Mouse (Mus musculus): Measurements from ENCODE around the gene Zbtb40. TPM values are rescaled to one million over a fixed set of nuclear protein-coding genes. Genes with fewer than 3 reads are reported as not detected.

The Zbtb40 gene
- polyA plus RNA-seq, 1 experiment from 2014 or later = 5.3 TPM

DNA sequence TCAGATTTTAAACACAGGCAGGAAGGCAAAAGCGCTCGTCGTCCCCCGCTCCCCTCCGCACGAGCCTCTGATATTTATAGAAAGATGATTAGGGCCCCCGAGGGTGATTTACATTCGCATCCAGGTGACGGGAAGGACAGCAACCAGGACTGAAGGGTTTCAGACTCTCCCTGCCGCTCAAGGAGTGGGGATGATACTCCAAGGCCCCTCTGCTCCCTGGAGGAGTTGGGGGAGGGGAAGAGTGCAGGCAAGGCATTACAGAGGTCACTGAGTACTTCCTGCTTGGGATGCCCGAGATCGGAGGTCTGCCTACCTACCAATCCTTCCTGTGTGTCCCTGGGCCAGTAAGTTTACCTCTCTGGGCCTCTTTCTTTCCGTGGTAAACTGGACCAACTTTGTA, 105.4 kb downstream of the Zbtb40 start:
- WGBS = 34% methylated on average over 13 of the region's 13 CpGs
- Histone ChIP-seq H3K4me3 (ENCODE audit: low read depth, low read length) (no peak overlapping the region), H3K4me1 (ENCODE audit: control insufficient read depth, insufficient read depth, low read length) (0 out of 2 replicates have a peak, but pooled peaks cover 4% of the 10 kb centered on the region), H3K27me3 (ENCODE audit: control insufficient read depth, insufficient read depth, low read length) (no peaks in the 10 kb centered on the region), H3K9ac (ENCODE audit: low read length) (no peak overlapping the region), H3K4me2 (ENCODE audit: low read depth) (no peak overlapping the region), H3K36me3 (ENCODE audit: control insufficient read depth, insufficient read depth, low read length) (no peaks in the 10 kb centered on the region), H3K27ac (ENCODE audit: low read depth, low read length) (no peak overlapping the region), H3K9me3 (ENCODE audit: control insufficient read depth, low read length) (no peaks in the 10 kb centered on the region)
- DNase-seq (ENCODE audit: low spot score) (no peak), ATAC-seq (ENCODE audit: insufficient read depth, low FRiP score, low TSS enrichment) (no peak)

DNA sequence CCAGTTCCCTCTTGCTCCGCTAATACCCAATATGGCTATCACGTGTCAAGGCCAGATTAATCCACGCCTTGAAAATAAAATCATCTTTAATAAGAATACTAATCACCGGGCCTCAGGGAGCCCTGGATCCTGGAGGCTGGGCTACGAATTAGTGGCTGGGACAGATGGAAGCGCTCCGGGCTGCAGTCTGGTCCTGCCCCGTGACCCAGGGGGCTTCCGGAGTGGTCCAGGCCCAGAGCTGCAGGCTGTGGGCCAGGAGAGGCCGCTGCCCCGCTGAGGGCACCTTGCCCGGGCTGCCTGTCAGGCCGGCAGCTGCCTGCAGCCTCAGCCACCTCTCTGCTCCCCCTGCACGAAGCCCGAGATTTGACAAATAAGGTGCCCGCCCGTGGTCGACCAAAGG, 105.8 kb downstream of the Zbtb40 start:
- H3K36me3 ChIP-seq (ENCODE audit: control insufficient read depth, insufficient read depth, low read length) = no peaks in the 10 kb centered on the region
- ATAC-seq (ENCODE audit: insufficient read depth, low FRiP score, low TSS enrichment) (no peak), DNase-seq (ENCODE audit: low spot score) (no peak)
- no peaks in the 10 kb centered on the region for H3K9me3 ChIP-seq (ENCODE audit: control insufficient read depth, low read length)
- H3K4me2 ChIP-seq (ENCODE audit: low read depth) = no peak overlapping the region
- no peaks in the 10 kb centered on the region for H3K27me3 ChIP-seq (ENCODE audit: control insufficient read depth, insufficient read depth, low read length)
- H3K4me3 ChIP-seq (ENCODE audit: low read depth, low read length) = no peak overlapping the region
- WGBS = 37% methylated on average over 18 of the region's 18 CpGs
- no peak overlapping the region; the same call in 1 of the 2 replicates for H3K9ac ChIP-seq (ENCODE audit: low read length)
- 0 out of 2 replicates have a peak, but pooled peaks cover 4% of the 10 kb centered on the region for H3K4me1 ChIP-seq (ENCODE audit: control insufficient read depth, insufficient read depth, low read length)
- no peak overlapping the region for H3K27ac ChIP-seq (ENCODE audit: low read depth, low read length)

DNA sequence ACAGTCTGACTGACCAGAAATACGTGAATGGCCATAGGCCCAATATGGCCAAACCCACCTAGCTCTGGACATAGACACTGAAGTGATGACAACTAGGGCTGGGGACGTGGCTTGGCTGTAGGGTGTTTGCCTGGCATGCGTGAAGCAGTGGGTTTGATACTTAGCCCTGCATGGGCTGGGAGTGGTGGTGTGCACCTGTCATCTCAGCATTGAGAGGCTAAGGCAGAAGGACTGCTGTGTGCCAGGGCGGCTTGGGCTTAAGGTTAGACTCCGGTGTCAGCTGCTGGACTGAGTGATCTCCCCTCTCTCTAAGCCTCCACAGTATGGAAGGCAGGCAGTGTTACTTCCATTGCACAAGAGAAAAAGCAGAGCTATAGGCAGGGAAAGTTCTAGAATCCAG, 110.7 kb downstream of the Zbtb40 start:
- Histone ChIP-seq H3K9ac (ENCODE audit: low read length) (no peak overlapping the region), H3K9me3 (ENCODE audit: control insufficient read depth, low read length) (no peaks in the 10 kb centered on the region), H3K4me3 (ENCODE audit: low read depth, low read length) (no peak overlapping the region), H3K27ac (ENCODE audit: low read depth, low read length) (no peak overlapping the region), H3K4me2 (ENCODE audit: low read depth) (no peak overlapping the region), H3K27me3 (ENCODE audit: control insufficient read depth, insufficient read depth, low read length) (no peaks in the 10 kb centered on the region), H3K4me1 (ENCODE audit: control insufficient read depth, insufficient read depth, low read length) (0 out of 2 replicates have a peak, but pooled peaks cover 4% of the 10 kb centered on the region), H3K36me3 (ENCODE audit: control insufficient read depth, insufficient read depth, low read length) (no peaks in the 10 kb centered on the region)
- 91% methylated on average over 5 of the region's 5 CpGs for WGBS
- DNase-seq (ENCODE audit: low spot score) = no peak
- ATAC-seq (ENCODE audit: insufficient read depth, low FRiP score, low TSS enrichment) = no peak

DNA sequence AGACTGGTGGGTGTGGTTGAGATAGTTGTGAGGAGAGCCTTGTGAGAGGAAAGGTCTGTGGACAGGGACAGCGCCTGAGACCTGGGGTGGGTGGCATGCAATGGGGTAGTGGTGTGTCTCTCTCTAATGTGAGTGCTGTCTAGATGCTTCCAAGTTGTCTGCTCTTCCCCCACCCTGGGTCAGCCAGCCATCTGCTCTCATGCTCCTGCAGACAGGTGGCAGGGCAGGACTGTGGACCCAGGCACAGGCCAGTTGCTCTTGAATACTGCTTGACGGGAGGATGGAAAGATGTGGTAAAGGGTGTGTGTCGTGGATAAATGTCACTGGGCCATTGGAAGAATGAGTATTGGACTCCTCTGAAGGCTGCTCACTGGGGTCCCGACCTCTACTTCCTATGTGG, 111.3 kb downstream of the Zbtb40 start:
- Histone ChIP-seq H3K36me3 (ENCODE audit: control insufficient read depth, insufficient read depth, low read length) (no peaks in the 10 kb centered on the region), H3K27me3 (ENCODE audit: control insufficient read depth, insufficient read depth, low read length) (no peaks in the 10 kb centered on the region), H3K4me1 (ENCODE audit: control insufficient read depth, insufficient read depth, low read length) (no peaks in the 10 kb centered on the region), H3K4me3 (ENCODE audit: low read depth, low read length) (no peak overlapping the region), H3K9me3 (ENCODE audit: control insufficient read depth, low read length) (no peaks in the 10 kb centered on the region), H3K9ac (ENCODE audit: low read length) (no peak overlapping the region), H3K4me2 (ENCODE audit: low read depth) (no peak overlapping the region), H3K27ac (ENCODE audit: low read depth, low read length) (no peak overlapping the region)
- 76% methylated on average over 4 of the region's 4 CpGs for WGBS
- no peak for ATAC-seq (ENCODE audit: insufficient read depth, low FRiP score, low TSS enrichment)
- no peak for DNase-seq (ENCODE audit: low spot score)

DNA sequence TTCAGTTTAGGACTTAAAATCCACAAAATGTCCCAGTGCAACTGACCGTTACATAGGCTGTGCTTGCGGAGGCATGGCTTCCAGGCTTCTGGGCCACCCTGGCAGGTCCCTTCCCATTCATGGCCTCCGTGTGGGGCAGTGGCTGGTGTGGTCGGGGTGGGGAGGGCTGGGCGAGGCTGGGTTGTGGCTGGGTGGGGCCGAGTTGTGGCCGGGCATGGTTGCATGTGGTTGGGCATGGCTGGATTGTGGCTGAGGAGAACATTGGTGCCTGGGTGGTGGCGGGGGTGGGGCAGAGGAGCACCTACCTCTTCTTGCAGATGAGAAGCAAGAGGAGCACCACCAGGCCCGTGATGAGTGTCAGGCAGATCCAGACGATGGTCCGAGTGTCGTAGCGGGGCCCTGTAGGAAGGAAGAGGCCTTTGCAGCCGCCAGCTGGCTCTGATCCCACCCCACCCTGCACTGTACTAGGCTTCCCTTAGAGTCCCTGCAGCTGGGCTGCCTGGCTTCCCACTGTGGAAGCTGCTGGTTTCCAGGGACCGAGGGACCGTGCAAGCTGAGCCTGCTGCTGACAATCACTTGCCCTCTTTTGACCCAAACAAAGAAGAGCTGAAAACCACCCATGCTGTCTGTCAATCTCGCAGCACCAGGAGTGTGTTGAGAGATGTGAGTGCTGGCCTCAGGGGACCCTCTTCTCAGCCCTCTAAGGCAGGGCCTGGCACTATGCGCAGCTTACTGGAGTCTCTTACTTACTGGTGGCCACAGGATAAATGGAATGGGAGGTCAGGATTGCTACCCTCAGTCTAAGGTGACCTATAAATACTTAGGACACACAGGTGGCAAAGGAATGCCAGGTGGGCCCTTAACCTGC, 113.6 kb downstream of the Zbtb40 start:
- H3K4me2 ChIP-seq (ENCODE audit: low read depth) = no peak overlapping the region
- no peaks in the 10 kb centered on the region for H3K9me3 ChIP-seq (ENCODE audit: control insufficient read depth, low read length)
- no peak overlapping the region for H3K9ac ChIP-seq (ENCODE audit: low read length)
- H3K4me3 ChIP-seq (ENCODE audit: low read depth, low read length) = no peak overlapping the region
- ATAC-seq (ENCODE audit: insufficient read depth, low FRiP score, low TSS enrichment) (no peak), DNase-seq (ENCODE audit: low spot score) (no peak)
- H3K27me3 ChIP-seq (ENCODE audit: control insufficient read depth, insufficient read depth, low read length) = no peaks in the 10 kb centered on the region
- no peak overlapping the region for H3K27ac ChIP-seq (ENCODE audit: low read depth, low read length)
- 60% methylated on average over 17 of the region's 18 CpGs for WGBS
- H3K36me3 ChIP-seq (ENCODE audit: control insufficient read depth, insufficient read depth, low read length) = no peaks in the 10 kb centered on the region
- H3K4me1 ChIP-seq (ENCODE audit: control insufficient read depth, insufficient read depth, low read length) = no peaks in the 10 kb centered on the region

DNA sequence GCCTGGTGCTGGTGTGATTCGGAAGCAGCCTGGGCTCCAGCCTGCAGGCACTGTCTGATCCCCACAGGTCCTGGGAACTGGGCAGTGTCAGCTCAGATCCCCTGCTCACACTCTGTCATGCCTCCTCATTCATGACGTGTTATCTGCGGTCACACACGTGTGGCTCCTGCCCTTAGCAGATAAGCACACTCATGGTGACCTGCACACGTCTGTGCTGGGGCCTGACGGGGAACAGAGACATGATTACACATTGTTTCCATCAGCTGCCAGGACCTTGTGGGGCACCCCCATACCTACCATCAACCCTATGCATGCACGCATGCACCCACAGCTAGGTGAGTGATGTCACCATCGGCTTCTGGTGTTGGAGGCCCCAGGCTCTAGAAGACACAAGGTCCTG, 118.1 kb downstream of the Zbtb40 start:
- no peak overlapping the region for H3K4me2 ChIP-seq (ENCODE audit: low read depth)
- ATAC-seq (ENCODE audit: insufficient read depth, low FRiP score, low TSS enrichment) (no peak), DNase-seq (ENCODE audit: low spot score) (no peak)
- H3K9ac ChIP-seq (ENCODE audit: low read length) = no peak overlapping the region
- H3K27me3 ChIP-seq (ENCODE audit: control insufficient read depth, insufficient read depth, low read length) = no peaks in the 10 kb centered on the region; the same call in 1 of the 2 replicates
- H3K9me3 ChIP-seq (ENCODE audit: control insufficient read depth, low read length) = no peaks in the 10 kb centered on the region
- no peaks in the 10 kb centered on the region for H3K4me1 ChIP-seq (ENCODE audit: control insufficient read depth, insufficient read depth, low read length)
- no peak overlapping the region for H3K4me3 ChIP-seq (ENCODE audit: low read depth, low read length)
- no peak overlapping the region for H3K27ac ChIP-seq (ENCODE audit: low read depth, low read length)
- WGBS = 92% methylated on average over 8 of the region's 8 CpGs
- H3K36me3 ChIP-seq (ENCODE audit: control insufficient read depth, insufficient read depth, low read length) = no peaks in the 10 kb centered on the region

Other genes with a start within 250 kb of the Zbtb40 start
- 20.4 and 21.0 TPM in 2 replicates for gene Ephb2, start 212.8 kb downstream of the Zbtb40 start, polyA plus RNA-seq (2014; fragmentation: Nextera tagmentation; extraction: Ambion mirVana)
- gene C1qb, start 162.6 kb downstream of the Zbtb40 start, polyA plus RNA-seq (2014; fragmentation: Nextera tagmentation; extraction: Ambion mirVana) = 24.2 and 27.3 TPM in 2 replicates
- gene C1qc, start 155.7 kb downstream of the Zbtb40 start, polyA plus RNA-seq (2014; fragmentation: Nextera tagmentation; extraction: Ambion mirVana) = 12.3 and 13.3 TPM in 2 replicates
- 11.8 and 13.8 TPM in 2 replicates for gene C1qa, start 150.0 kb downstream of the Zbtb40 start, polyA plus RNA-seq (2014; fragmentation: Nextera tagmentation; extraction: Ambion mirVana)
- gene Epha8, start 92.0 kb downstream of the Zbtb40 start, polyA plus RNA-seq (2014; fragmentation: Nextera tagmentation; extraction: Ambion mirVana) = 1.8 and 2.5 TPM in 2 replicates
- 17.7 and 17.8 TPM in 2 replicates for gene Wnt4, start 228.7 kb upstream of the Zbtb40 start, polyA plus RNA-seq (2014; fragmentation: Nextera tagmentation; extraction: Ambion mirVana)

All from neural tube, embryonic 11.5 days (tissue).